Comparison of ENCODE assay signal across 8 mouse cellular contexts in the genomic region with DNA sequence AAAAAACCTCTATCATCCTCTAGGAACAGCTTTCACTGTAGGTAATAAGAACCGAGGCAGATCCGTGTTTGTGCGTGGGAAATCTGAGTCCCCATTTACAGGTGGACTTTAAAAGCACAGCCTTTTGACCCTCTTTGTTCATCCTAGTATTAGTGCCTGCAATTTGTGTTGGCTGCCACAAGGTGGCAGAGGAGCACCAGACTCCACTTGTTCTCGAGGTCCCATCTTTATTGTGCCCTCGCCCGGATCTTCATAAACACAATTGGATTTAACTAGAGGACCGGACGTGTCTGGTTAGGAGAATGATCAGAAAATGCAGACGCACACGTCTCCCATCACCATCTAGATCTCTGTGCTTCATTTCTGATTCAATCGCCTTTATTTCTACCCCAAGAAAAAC.
DNase-seq lines count a peak whose midpoint lies in the region; ATAC-seq and TF ChIP-seq lines count a peak whose summit lies in the region.
"Had no signal": no experiment of that assay in that cellular context is flagged by ENCODE, and none has a peak within 500 bp of the region (broad histone marks: within the 10 kb centered on the region; RNA-seq: fewer than 3 reads in every experiment).

No protein-coding gene starts in this region.

- 43% methylated on average over 11 of the region's 11 CpGs for WGBS in kidney, adult 2 months
- WGBS in kidney, embryonic 14.5 days = 25% methylated on average over 11 of the region's 11 CpGs
- 27% methylated on average over 11 of the region's 11 CpGs for WGBS in forebrain, embryonic 12.5 days
- 34% methylated on average over 11 of the region's 11 CpGs for WGBS in neural tube, embryonic 11.5 days

- no peak for ATAC-seq in kidney, embryonic 14.5 days (ENCODE audit: low FRiP score, low TSS enrichment)
- ATAC-seq in forebrain, embryonic 12.5 days (ENCODE audit: low FRiP score) = peak; percentile 64; the same call in 1 of the 2 replicates
- ATAC-seq in neural tube, embryonic 11.5 days (ENCODE audit: insufficient read depth, low FRiP score, low TSS enrichment) = no peak

- peak; percentile 70 for TF ChIP-seq CTCF in kidney, adult 2 months (conservative IDR thresholded peaks at IDR 0.05; ENCODE audit: insufficient read depth, insufficient read length, low read depth, low read length)

- no peak overlapping the region for H3K4me2 ChIP-seq in kidney, embryonic 14.5 days (replicated peaks; ENCODE audit: low read depth, low read length)
- no peak overlapping the region for H3K4me2 ChIP-seq in forebrain, embryonic 12.5 days
- no peak overlapping the region for H3K4me2 ChIP-seq in neural tube, embryonic 11.5 days (ENCODE audit: low read depth)
- H3K4me2 ChIP-seq: embryonic facial prominence, embryonic 15.5 days had no signal

- H3K36me3 ChIP-seq in kidney, adult 2 months (ENCODE audit: control insufficient read depth, insufficient read depth, low read length) = no peaks in the 10 kb centered on the region
- H3K36me3 ChIP-seq in kidney, embryonic 14.5 days (ENCODE audit: control insufficient read depth, insufficient read depth, low read length) = no peaks in the 10 kb centered on the region
- H3K36me3 ChIP-seq in forebrain, embryonic 12.5 days (replicated peaks) = no peaks in the 10 kb centered on the region
- no peaks in the 10 kb centered on the region for H3K36me3 ChIP-seq in neural tube, embryonic 11.5 days (ENCODE audit: control insufficient read depth, insufficient read depth, low read length)
- H3K36me3 ChIP-seq: embryonic facial prominence, embryonic 15.5 days had no signal

- H3K4me1 ChIP-seq in kidney, adult 2 months (ENCODE audit: control insufficient read depth, insufficient read depth, low read length) = no peaks in the 10 kb centered on the region
- H3K4me1 ChIP-seq in kidney, embryonic 14.5 days (ENCODE audit: control insufficient read depth, insufficient read depth, low read length) = no peaks in the 10 kb centered on the region
- peaks cover 6% of the 10 kb centered on the region; the same call in 1 of the 2 replicates for H3K4me1 ChIP-seq in forebrain, embryonic 12.5 days
- no peaks in the 10 kb centered on the region for H3K4me1 ChIP-seq in neural tube, embryonic 11.5 days (ENCODE audit: control insufficient read depth, insufficient read depth, low read length)
- H3K4me1 ChIP-seq: embryonic facial prominence, embryonic 15.5 days had no signal

- no peaks in the 10 kb centered on the region for H3K27me3 ChIP-seq in kidney, adult 2 months (replicated peaks; ENCODE audit: control insufficient read depth, insufficient read depth, low read length)
- no peaks in the 10 kb centered on the region for H3K27me3 ChIP-seq in kidney, embryonic 14.5 days (ENCODE audit: control insufficient read depth, insufficient read depth, low read length)
- no peaks in the 10 kb centered on the region for H3K27me3 ChIP-seq in forebrain, embryonic 12.5 days
- no peaks in the 10 kb centered on the region for H3K27me3 ChIP-seq in neural tube, embryonic 11.5 days (ENCODE audit: control insufficient read depth, insufficient read depth, low read length)
- H3K27me3 ChIP-seq: embryonic facial prominence, embryonic 15.5 days had no signal

- H3K27ac ChIP-seq in kidney, adult 2 months (ENCODE audit: insufficient read depth, low read depth, low read length) = no peak overlapping the region
- H3K27ac ChIP-seq in kidney, embryonic 14.5 days (ENCODE audit: low read depth, low read length) = no peak overlapping the region
- no peak overlapping the region for H3K27ac ChIP-seq in forebrain, embryonic 12.5 days
- no peak overlapping the region for H3K27ac ChIP-seq in neural tube, embryonic 11.5 days (ENCODE audit: low read depth, low read length)
- H3K27ac ChIP-seq: embryonic facial prominence, embryonic 15.5 days had no signal

- no peak overlapping the region for H3K4me3 ChIP-seq in kidney, adult 2 months (ENCODE audit: insufficient read depth, low read depth, low read length)
- H3K4me3 ChIP-seq in kidney, embryonic 14.5 days (ENCODE audit: low read length) = no peak overlapping the region
- no peak overlapping the region for H3K4me3 ChIP-seq in forebrain, embryonic 12.5 days (replicated peaks)
- H3K4me3 ChIP-seq in neural tube, embryonic 11.5 days (ENCODE audit: low read depth, low read length) = no peak overlapping the region
- H3K4me3 ChIP-seq: embryonic facial prominence, embryonic 15.5 days had no signal

- no peaks in the 10 kb centered on the region for H3K9me3 ChIP-seq in kidney, embryonic 14.5 days (ENCODE audit: control insufficient read depth, low read length)
- H3K9me3 ChIP-seq in forebrain, embryonic 12.5 days = no peaks in the 10 kb centered on the region
- no peaks in the 10 kb centered on the region for H3K9me3 ChIP-seq in neural tube, embryonic 11.5 days (ENCODE audit: control insufficient read depth, low read length)
- H3K9me3 ChIP-seq: embryonic facial prominence, embryonic 15.5 days had no signal

- DNase-seq in kidney, adult 2 months = peak; percentile 27
- peak; percentile 23 for DNase-seq in CD4-positive helper T cell, adult 2 months (ENCODE audit: low read depth, low spot score)
- DNase-seq in MEL-GATA-1-ER (ENCODE audit: extremely low read depth, low read depth) = peak; percentile 25
- peak; percentile 59 for DNase-seq in neural tube, embryonic 11.5 days (ENCODE audit: low spot score)
- DNase-seq in urinary bladder, postnatal 14 days (ENCODE audit: low spot score) = no peak

- no peak overlapping the region for H3K9ac ChIP-seq in kidney, embryonic 14.5 days (ENCODE audit: low read depth, low read length)
- H3K9ac ChIP-seq in forebrain, embryonic 12.5 days = no peak overlapping the region
- no peak overlapping the region for H3K9ac ChIP-seq in neural tube, embryonic 11.5 days (ENCODE audit: low read length)
- H3K9ac ChIP-seq: embryonic facial prominence, embryonic 15.5 days had no signal

- no peak for TF ChIP-seq POLR2A in kidney, adult 2 months (IDR thresholded peaks at IDR 0.05; ENCODE audit: low read depth, low read length)
